Mouse (Mus musculus): ENCODE measurements at regions not wholly inside any gene's neighbourhood (a gene's known extent, or its start where the extent isn't known, plus 50 kb on each side); places are given as distances from the start of the nearest gene placed in this dataset.

GRCm38 (mm10) chr9:79001081-79001480 lies 385.7 kb downstream of the Cd109 start:
- TF ChIP-seq CTCF (IDR thresholded peaks at IDR 0.05; ENCODE audit: borderline replicate concordance, control insufficient read depth, extremely low read depth, insufficient read depth, low read length, poor library complexity), result no peak
- TF ChIP-seq POLR2A (IDR thresholded peaks at IDR 0.05; ENCODE audit: control insufficient read depth, extremely low read depth, insufficient read depth, low read length, poor library complexity), result no peak
- Histone ChIP-seq H3K36me3 (ENCODE audit: control insufficient read depth, insufficient read depth, low read length) (no peaks in the 10 kb centered on the region), H3K27ac (ENCODE audit: control insufficient read depth, insufficient read depth, low read length) (no peak overlapping the region), H3K27me3 (ENCODE audit: control insufficient read depth, insufficient read depth, low read length) (no peaks in the 10 kb centered on the region), H3K4me1 (replicated peaks; ENCODE audit: control insufficient read depth, insufficient read depth, low read length) (no peaks in the 10 kb centered on the region), H3K4me3 (ENCODE audit: control insufficient read depth, insufficient read depth, low read length) (no peak overlapping the region)
- no peak for DNase-seq

GRCm38 (mm10) chr9:79001930-79002329 lies 386.6 kb downstream of the Cd109 start:
- DNase-seq, result no peak
- Histone ChIP-seq H3K4me1 (replicated peaks; ENCODE audit: control insufficient read depth, insufficient read depth, low read length) (no peaks in the 10 kb centered on the region), H3K36me3 (ENCODE audit: control insufficient read depth, insufficient read depth, low read length) (no peaks in the 10 kb centered on the region), H3K27me3 (ENCODE audit: control insufficient read depth, insufficient read depth, low read length) (no peaks in the 10 kb centered on the region), H3K27ac (ENCODE audit: control insufficient read depth, insufficient read depth, low read length) (no peak overlapping the region), H3K4me3 (ENCODE audit: control insufficient read depth, insufficient read depth, low read length) (no peak overlapping the region)
- WGBS, result 66% methylated on average over 1 of the region's 1 CpGs
- TF ChIP-seq CTCF (IDR thresholded peaks at IDR 0.05; ENCODE audit: borderline replicate concordance, control insufficient read depth, extremely low read depth, insufficient read depth, low read length, poor library complexity) (no peak), POLR2A (IDR thresholded peaks at IDR 0.05; ENCODE audit: control insufficient read depth, extremely low read depth, insufficient read depth, low read length, poor library complexity) (no peak)

GRCm38 (mm10) chr9:79004296-79004980 lies 389.1 kb downstream of the Cd109 start:
- no peaks in the 10 kb centered on the region for H3K4me1 ChIP-seq (replicated peaks; ENCODE audit: control insufficient read depth, insufficient read depth, low read length)
- 91% methylated on average over 3 of the region's 3 CpGs for WGBS
- no peak for DNase-seq
- H3K36me3 ChIP-seq (ENCODE audit: control insufficient read depth, insufficient read depth, low read length), result no peaks in the 10 kb centered on the region
- H3K27ac ChIP-seq (ENCODE audit: control insufficient read depth, insufficient read depth, low read length), result no peak overlapping the region
- no peaks in the 10 kb centered on the region for H3K27me3 ChIP-seq (ENCODE audit: control insufficient read depth, insufficient read depth, low read length)
- no peak overlapping the region for H3K4me3 ChIP-seq (ENCODE audit: control insufficient read depth, insufficient read depth, low read length)
- no peak for TF ChIP-seq CTCF (IDR thresholded peaks at IDR 0.05; ENCODE audit: borderline replicate concordance, control insufficient read depth, extremely low read depth, insufficient read depth, low read length, poor library complexity)
- TF ChIP-seq POLR2A (IDR thresholded peaks at IDR 0.05; ENCODE audit: control insufficient read depth, extremely low read depth, insufficient read depth, low read length, poor library complexity), result no peak

DNA sequence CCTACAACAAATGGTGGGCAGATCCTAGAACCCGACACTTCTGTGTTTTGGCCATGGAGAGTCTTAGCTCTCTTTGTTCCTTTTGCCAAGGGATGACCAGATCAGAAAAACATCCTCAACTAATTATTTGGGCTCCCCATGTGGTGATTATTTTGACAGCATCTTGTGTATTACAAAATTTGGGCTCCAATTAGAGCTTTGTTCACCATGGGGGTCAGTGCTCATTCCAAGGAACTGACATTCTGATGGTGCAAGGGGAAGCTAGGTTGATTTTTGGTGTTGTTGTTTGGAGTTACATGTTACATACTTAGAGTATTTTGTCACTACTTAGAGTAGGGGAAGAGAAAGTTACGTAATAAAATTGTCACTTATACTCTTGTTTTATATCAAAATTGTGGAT lies 406.9 kb downstream of the Cd109 start:
- no peak for TF ChIP-seq CTCF (IDR thresholded peaks at IDR 0.05; ENCODE audit: borderline replicate concordance, control insufficient read depth, extremely low read depth, insufficient read depth, low read length, poor library complexity)
- TF ChIP-seq POLR2A (IDR thresholded peaks at IDR 0.05; ENCODE audit: control insufficient read depth, extremely low read depth, insufficient read depth, low read length, poor library complexity), result no peak
- Histone ChIP-seq H3K36me3 (ENCODE audit: control insufficient read depth, insufficient read depth, low read length) (no peaks in the 10 kb centered on the region), H3K4me3 (ENCODE audit: control insufficient read depth, insufficient read depth, low read length) (no peak overlapping the region), H3K27me3 (ENCODE audit: control insufficient read depth, insufficient read depth, low read length) (no peaks in the 10 kb centered on the region), H3K27ac (ENCODE audit: control insufficient read depth, insufficient read depth, low read length) (no peak overlapping the region), H3K4me1 (replicated peaks; ENCODE audit: control insufficient read depth, insufficient read depth, low read length) (no peaks in the 10 kb centered on the region)
- 100% methylated on average over 2 of the region's 2 CpGs for WGBS
- DNase-seq, result no peak

DNA sequence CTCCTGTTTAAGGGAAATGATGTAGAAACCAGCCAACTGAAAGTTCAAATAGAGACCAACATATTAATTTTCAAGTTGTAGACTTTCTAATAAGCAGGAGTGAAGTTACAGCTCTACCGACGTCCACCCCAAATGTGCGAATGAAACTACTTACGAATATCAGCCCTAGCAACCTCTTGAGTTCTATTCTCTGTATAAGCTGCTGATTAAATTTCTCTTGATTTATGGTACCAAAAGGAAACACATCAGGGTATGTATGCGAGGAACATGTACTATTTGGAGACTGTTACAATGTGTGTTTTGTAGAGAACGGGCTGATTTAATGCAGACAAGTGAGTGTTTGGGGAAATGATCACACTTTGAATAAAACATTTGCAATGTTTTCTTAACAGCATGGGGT lies 412.9 kb downstream of the Cd109 start:
- WGBS, result 97% methylated on average over 6 of the region's 6 CpGs
- DNase-seq, result no peak
- Histone ChIP-seq H3K4me3 (ENCODE audit: control insufficient read depth, insufficient read depth, low read length) (no peak overlapping the region), H3K36me3 (ENCODE audit: control insufficient read depth, insufficient read depth, low read length) (no peaks in the 10 kb centered on the region), H3K27ac (ENCODE audit: control insufficient read depth, insufficient read depth, low read length) (no peak overlapping the region), H3K27me3 (ENCODE audit: control insufficient read depth, insufficient read depth, low read length) (no peaks in the 10 kb centered on the region), H3K4me1 (replicated peaks; ENCODE audit: control insufficient read depth, insufficient read depth, low read length) (no peaks in the 10 kb centered on the region)
- TF ChIP-seq POLR2A (IDR thresholded peaks at IDR 0.05; ENCODE audit: control insufficient read depth, extremely low read depth, insufficient read depth, low read length, poor library complexity) (no peak), CTCF (IDR thresholded peaks at IDR 0.05; ENCODE audit: borderline replicate concordance, control insufficient read depth, extremely low read depth, insufficient read depth, low read length, poor library complexity) (no peak)

- WGBS, result 95% methylated on average over 9 of the region's 9 CpGs
- DNase-seq, result no peak
These were observed 414.1 kb downstream of the Cd109 start for GRCm38 (mm10) chr9:79029456-79029855.

DNA sequence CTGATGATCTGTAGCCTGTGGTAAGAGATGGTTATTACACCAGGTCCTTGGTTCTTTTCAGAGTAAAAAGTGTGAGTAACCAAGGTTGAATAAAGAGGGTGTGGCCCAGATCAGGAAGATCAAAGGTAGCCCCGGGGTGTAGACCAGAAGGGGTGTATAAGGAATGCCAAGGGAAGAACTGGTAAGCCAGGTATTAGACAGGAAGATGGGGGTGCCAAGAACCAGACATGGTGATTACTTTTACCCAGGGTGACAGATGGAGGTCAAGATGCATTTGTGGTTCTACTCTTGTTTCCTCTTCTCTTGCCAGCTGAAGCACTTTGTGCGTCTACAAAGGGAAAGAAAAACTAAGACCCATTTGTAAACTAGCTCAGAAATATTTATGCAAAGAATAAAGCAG lies 420.3 kb downstream of the Cd109 start:
- Histone ChIP-seq H3K4me1 (replicated peaks; ENCODE audit: control insufficient read depth, insufficient read depth, low read length) (no peaks in the 10 kb centered on the region), H3K4me3 (ENCODE audit: control insufficient read depth, insufficient read depth, low read length) (no peak overlapping the region), H3K27ac (ENCODE audit: control insufficient read depth, insufficient read depth, low read length) (no peak overlapping the region), H3K27me3 (ENCODE audit: control insufficient read depth, insufficient read depth, low read length) (no peaks in the 10 kb centered on the region), H3K36me3 (ENCODE audit: control insufficient read depth, insufficient read depth, low read length) (no peaks in the 10 kb centered on the region)
- WGBS, result 36% methylated on average over 2 of the region's 2 CpGs
- DNase-seq, result no peak
- TF ChIP-seq POLR2A (IDR thresholded peaks at IDR 0.05; ENCODE audit: control insufficient read depth, extremely low read depth, insufficient read depth, low read length, poor library complexity) (no peak), CTCF (IDR thresholded peaks at IDR 0.05; ENCODE audit: borderline replicate concordance, control insufficient read depth, extremely low read depth, insufficient read depth, low read length, poor library complexity) (no peak)

More at GRCm38 (mm10) chr9:79029456-79029855, 414.1 kb downstream of the Cd109 start:
- H3K27ac ChIP-seq (ENCODE audit: control insufficient read depth, insufficient read depth, low read length), result no peak overlapping the region
- H3K27me3 ChIP-seq (ENCODE audit: control insufficient read depth, insufficient read depth, low read length), result no peaks in the 10 kb centered on the region
- H3K36me3 ChIP-seq (ENCODE audit: control insufficient read depth, insufficient read depth, low read length), result no peaks in the 10 kb centered on the region
- no peaks in the 10 kb centered on the region for H3K4me1 ChIP-seq (replicated peaks; ENCODE audit: control insufficient read depth, insufficient read depth, low read length)
- no peak overlapping the region for H3K4me3 ChIP-seq (ENCODE audit: control insufficient read depth, insufficient read depth, low read length)
- no peak for TF ChIP-seq POLR2A (IDR thresholded peaks at IDR 0.05; ENCODE audit: control insufficient read depth, extremely low read depth, insufficient read depth, low read length, poor library complexity)
- no peak for TF ChIP-seq CTCF (IDR thresholded peaks at IDR 0.05; ENCODE audit: borderline replicate concordance, control insufficient read depth, extremely low read depth, insufficient read depth, low read length, poor library complexity)
